Mouse (Mus musculus) cerebellum, adult 2 months (tissue): ENCODE data around the gene Vax1. TPM values are rescaled to one million over a fixed set of nuclear protein-coding genes. Genes with fewer than 3 reads are reported as not detected.

Source experiments
- DNase-seq, 2 experiments: peaks; one replicate each; pipeline ENCODE4 v3.0.0; 2021
- H3K27ac ChIP-seq: fragments of 200-500 bp; 2 replicates; pipeline ENCODE4 v1.5.1; 2012; ENCODE audit warnings: low read length, control low read depth, inconsistent platforms; ENCODE audit not compliant: insufficient read depth
- H3K27me3 ChIP-seq: fragments of 200-500 bp; 2 replicates; pipeline ENCODE4 v1.6.1; 2012; ENCODE audit warnings: inconsistent platforms, mild to moderate bottlenecking, low read length, moderate library complexity; ENCODE audit not compliant: control insufficient read depth, insufficient read depth
- H3K4me1 ChIP-seq: fragments of 200-500 bp; 2 replicates; pipeline ENCODE4 v1.6.1; 2011; ENCODE audit warnings: low read length; ENCODE audit not compliant: control insufficient read depth, insufficient read depth
- H3K4me3 ChIP-seq: fragments of 200-500 bp; replicated peaks from 2 replicates; pipeline ENCODE3; 2011; ENCODE audit warnings: mild to moderate bottlenecking, low read depth, low read length, control low read depth; ENCODE audit not compliant: insufficient read depth
- CTCF ChIP-seq: fragments of 200-500 bp; IDR thresholded peaks from 2 replicates; pipeline ENCODE4 v1.5.1; 2011; ENCODE audit warnings: low read depth, mild to moderate bottlenecking, control low read depth, low read length, moderate library complexity, borderline replicate concordance; ENCODE audit not compliant: insufficient read depth
- POLR2A ChIP-seq: fragments of 200-500 bp; IDR thresholded peaks from 2 replicates; pipeline ENCODE4 v1.6.1; 2011; ENCODE audit warnings: low read length, control low read depth, borderline replicate concordance; ENCODE audit not compliant: insufficient read depth
- WGBS: fragments of 180-500 bp; shearing (Covaris S2); methylation state at CpG from one replicate; pipeline ENCODE4 v1.1.7; 2018; 5-methylcytosine and 5-hydroxymethylcytosine counted together
- polyA plus RNA-seq: library from polyadenylated mRNA; depleted of rRNA; stranded (reverse); fragments of >200 nt; gene quantifications from 2 replicates; pipeline ENCODE4 v1.2.3, GENCODE M21; 2012

Gene Vax1
- polyA plus RNA-seq, 1 experiment: 0.26 TPM

- no peaks in the 10 kb centered on the region for H3K4me1 ChIP-seq
- DNase-seq: no peak
- no peak overlapping the region for H3K27ac ChIP-seq
- WGBS: 5% methylated on average over 6 of the region's 6 CpGs
- no peak for TF ChIP-seq POLR2A
- no peak for TF ChIP-seq CTCF
- peaks cover 11% of the 10 kb centered on the region; the same call in 1 of the 2 replicates for H3K27me3 ChIP-seq
- no peak overlapping the region for H3K4me3 ChIP-seq
These were observed 3.6 kb upstream of the Vax1 start for GRCm38 (mm10) chr19:59173341-59174015.

GRCm38 (mm10) chr19:59172781-59173180, 2.9 kb upstream of the Vax1 start:
- TF ChIP-seq POLR2A (no peak), CTCF (no peak)
- DNase-seq: no peak
- H3K27me3 ChIP-seq: peaks cover 11% of the 10 kb centered on the region; the same call in 1 of the 2 replicates
- H3K27ac ChIP-seq: no peak overlapping the region
- H3K4me3 ChIP-seq: no peak overlapping the region
- WGBS: 11% methylated on average over 3 of the region's 3 CpGs
- no peaks in the 10 kb centered on the region for H3K4me1 ChIP-seq

- no peak for DNase-seq
- no peak overlapping the region for H3K27ac ChIP-seq
- peaks cover 12% of the 10 kb centered on the region; the same call in 1 of the 2 replicates for H3K27me3 ChIP-seq
- H3K4me3 ChIP-seq: no peak overlapping the region
- 3% methylated on average over 19 of the region's 19 CpGs for WGBS
- TF ChIP-seq POLR2A (no peak), CTCF (no peak)
- no peaks in the 10 kb centered on the region for H3K4me1 ChIP-seq
These were observed 2.0 kb upstream of the Vax1 start for GRCm38 (mm10) chr19:59171871-59172245.

- WGBS: 3% methylated on average over 38 of the region's 38 CpGs
- Histone ChIP-seq H3K27me3 (peaks cover 12% of the 10 kb centered on the region; the same call in 1 of the 2 replicates), H3K27ac (no peak overlapping the region), H3K4me3 (no peak overlapping the region), H3K4me1 (no peaks in the 10 kb centered on the region; the same call in 1 of the 2 replicates)
- no peak for DNase-seq
- no peak for TF ChIP-seq POLR2A
- no peak for TF ChIP-seq CTCF
These were observed 1.5 kb upstream of the Vax1 start for GRCm38 (mm10) chr19:59171151-59171870.

GRCm38 (mm10) chr19:59170766-59171095, 875 bp upstream of the Vax1 start:
- 1% methylated on average over 6 of the region's 6 CpGs for WGBS
- Histone ChIP-seq H3K4me3 (no peak overlapping the region), H3K27me3 (peaks cover 12% of the 10 kb centered on the region; the same call in 1 of the 2 replicates), H3K27ac (no peak overlapping the region), H3K4me1 (no peaks in the 10 kb centered on the region; the same call in 1 of the 2 replicates)
- no peak for DNase-seq
- no peak for TF ChIP-seq POLR2A
- TF ChIP-seq CTCF: no peak

- H3K27ac ChIP-seq: no peak overlapping the region
- TF ChIP-seq POLR2A (no peak), CTCF (no peak)
- H3K27me3 ChIP-seq: peaks cover 14% of the 10 kb centered on the region; the same call in 1 of the 2 replicates
- 2% methylated on average over 65 of the region's 65 CpGs for WGBS
- H3K4me3 ChIP-seq: no peak overlapping the region
- DNase-seq: no peak
- no peaks in the 10 kb centered on the region; the same call in 1 of the 2 replicates for H3K4me1 ChIP-seq
These were observed 517 bp downstream of the Vax1 start for GRCm38 (mm10) chr19:59169143-59169935.

- no peak for DNase-seq
- Histone ChIP-seq H3K4me1 (no peaks in the 10 kb centered on the region; the same call in 1 of the 2 replicates), H3K4me3 (no peak overlapping the region), H3K27me3 (peaks cover 16% of the 10 kb centered on the region; the same call in 1 of the 2 replicates), H3K27ac (no peak overlapping the region)
- no peak for TF ChIP-seq CTCF
- no peak for TF ChIP-seq POLR2A
- WGBS: 13% methylated on average over 17 of the region's 17 CpGs
These were observed 1.4 kb downstream of the Vax1 start for GRCm38 (mm10) chr19:59168386-59168905.
